Mouse (Mus musculus) adrenal gland, adult 18-20 months (tissue): ENCODE results near the gene Klhl29. TPM values are rescaled to one million over a fixed set of nuclear protein-coding genes. Genes with fewer than 3 reads are reported as not detected.

Source experiments
- DNase-seq, 2 experiments: peaks; one replicate each; pipeline ENCODE4 v3.0.0; 2021 to 2022; ENCODE audit warnings: low spot score in 2 of 2
- long read RNA-seq, 2 experiments: library from polyadenylated mRNA; stranded (forward); transcript quantifications; one replicate each; pipeline ENCODE4 v2.0.0; 2021
- total RNA-seq, 2 experiments: library from RNA; stranded (reverse); gene quantifications; 1 replicate in 1 of 2; 2 replicates in 1 of 2; pipeline ENCODE4 v1.2.3; 2021

The Klhl29 gene
- total RNA-seq, result 10 to 100 TPM in 1 of 2 experiments, 1 to 10 TPM in 1; 9.2 to 20.5 TPM
- long read RNA-seq, experiment 1, partial matches to known transcripts, result 0 of 1 reads
- long read RNA-seq, experiment 1, other reads (novel, unspliced or antisense), result 1 of 1 reads
- long read RNA-seq, experiment 2, partial matches to known transcripts, result 1 of 14 reads
- long read RNA-seq, experiment 2, other reads (novel, unspliced or antisense), result 13 of 14 reads

DNA sequence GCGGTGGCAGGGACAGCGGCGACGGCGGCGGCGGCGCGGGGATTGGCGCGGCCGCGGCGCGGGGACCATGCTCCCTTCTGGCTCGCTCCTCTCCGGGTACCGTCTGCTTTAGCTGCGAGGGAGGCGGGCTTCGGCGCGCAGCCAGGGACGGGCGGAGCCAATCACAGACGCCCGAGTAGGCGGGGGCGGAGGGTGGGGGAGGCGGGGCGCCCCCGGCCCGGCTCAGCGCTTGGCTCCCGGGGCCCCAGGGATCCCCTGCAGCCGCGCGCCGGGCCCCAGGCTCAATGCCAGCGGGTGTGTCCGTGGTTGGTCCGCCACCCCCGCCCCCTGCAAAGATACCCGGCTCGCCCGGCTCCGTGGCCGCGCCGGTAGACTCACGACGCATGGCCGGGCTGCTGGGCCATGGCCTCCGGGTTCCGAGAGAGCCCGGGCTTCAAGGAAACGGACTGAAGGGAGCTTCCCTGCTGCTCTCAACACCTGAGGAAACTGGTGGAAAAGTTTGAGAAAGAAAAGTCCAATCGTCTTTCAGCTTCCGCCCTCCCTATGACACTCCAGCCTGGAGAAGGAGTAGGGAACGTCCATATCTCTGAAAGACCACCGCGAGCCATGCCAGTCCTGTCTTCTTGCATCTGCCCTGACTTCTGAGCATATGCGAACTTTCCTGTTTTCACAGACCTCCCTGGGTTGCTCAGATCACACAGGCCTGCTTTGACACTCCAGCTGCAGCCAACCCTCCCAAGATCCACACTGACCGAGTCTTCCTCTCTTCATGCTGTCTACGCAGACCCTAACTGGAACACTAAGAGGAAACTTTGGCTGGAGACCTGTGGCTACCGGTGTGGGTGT is at the start of gene Klhl29:
Gene Klhl29, minus strand, starts transcription at position 67 of the 846 bp plus-strand sequence.
- peak; percentile 87 to 92 for DNase-seq

DNA sequence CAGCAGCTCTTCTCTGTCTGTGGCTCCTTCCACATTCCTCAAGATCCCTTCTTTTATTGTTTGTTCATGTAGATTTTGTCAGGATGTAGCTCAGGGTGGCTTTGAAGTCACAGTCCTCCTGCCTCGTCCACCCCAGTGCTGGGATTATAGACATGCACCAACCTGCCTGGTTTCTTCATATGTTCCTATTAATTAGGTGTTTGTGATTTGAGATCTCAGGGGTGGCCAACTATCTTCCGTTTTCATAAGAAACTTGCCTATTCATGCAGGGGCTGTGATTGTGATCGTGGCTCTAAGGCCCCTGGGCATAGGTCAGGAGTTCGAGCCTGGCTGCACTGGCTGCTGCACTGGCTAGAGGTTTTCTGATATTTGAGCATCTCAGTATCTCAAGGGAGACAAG is 49.8 kb upstream of the Klhl29 start:
- no peak for DNase-seq

DNA sequence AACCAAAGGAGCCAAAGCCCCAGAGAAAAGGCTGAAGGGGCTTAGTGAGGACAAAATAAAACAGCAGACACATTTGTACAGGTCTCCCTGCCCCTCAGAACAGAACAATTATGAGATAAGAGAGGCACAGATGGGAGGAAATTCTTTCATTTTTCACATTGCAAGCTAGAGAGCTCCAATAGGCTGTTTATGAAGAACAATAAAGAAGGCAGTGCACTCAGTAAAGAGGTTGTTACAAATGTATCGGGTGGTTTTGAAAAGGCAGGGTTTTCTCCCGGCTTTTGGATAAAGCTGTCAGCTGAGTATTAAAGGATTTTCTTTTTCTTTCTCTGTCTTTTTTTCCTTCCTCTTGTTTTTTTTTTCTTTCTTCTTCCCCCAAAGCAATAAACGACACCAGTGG is 40.3 kb upstream of the Klhl29 start:
- no peak for DNase-seq

DNA sequence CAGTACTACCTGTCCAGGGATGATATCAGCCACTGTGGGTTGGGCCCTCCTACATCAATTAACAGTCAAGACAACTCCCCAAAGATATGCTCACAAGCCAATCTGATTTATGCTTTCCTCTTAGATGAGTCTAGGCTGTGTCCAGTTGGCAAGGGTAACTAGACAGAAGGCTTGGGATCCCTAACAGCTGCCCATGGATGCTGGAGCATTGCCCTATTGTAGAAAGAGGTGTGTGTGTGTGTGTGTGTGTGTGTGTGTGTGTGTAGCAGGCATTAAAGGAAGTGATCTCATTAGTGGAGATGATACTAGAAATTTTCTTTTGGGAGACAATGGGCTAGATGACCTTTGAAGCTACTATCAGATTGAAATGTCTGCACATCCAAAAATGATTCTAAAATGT is 38.5 kb upstream of the Klhl29 start:
- DNase-seq, result no peak

DNA sequence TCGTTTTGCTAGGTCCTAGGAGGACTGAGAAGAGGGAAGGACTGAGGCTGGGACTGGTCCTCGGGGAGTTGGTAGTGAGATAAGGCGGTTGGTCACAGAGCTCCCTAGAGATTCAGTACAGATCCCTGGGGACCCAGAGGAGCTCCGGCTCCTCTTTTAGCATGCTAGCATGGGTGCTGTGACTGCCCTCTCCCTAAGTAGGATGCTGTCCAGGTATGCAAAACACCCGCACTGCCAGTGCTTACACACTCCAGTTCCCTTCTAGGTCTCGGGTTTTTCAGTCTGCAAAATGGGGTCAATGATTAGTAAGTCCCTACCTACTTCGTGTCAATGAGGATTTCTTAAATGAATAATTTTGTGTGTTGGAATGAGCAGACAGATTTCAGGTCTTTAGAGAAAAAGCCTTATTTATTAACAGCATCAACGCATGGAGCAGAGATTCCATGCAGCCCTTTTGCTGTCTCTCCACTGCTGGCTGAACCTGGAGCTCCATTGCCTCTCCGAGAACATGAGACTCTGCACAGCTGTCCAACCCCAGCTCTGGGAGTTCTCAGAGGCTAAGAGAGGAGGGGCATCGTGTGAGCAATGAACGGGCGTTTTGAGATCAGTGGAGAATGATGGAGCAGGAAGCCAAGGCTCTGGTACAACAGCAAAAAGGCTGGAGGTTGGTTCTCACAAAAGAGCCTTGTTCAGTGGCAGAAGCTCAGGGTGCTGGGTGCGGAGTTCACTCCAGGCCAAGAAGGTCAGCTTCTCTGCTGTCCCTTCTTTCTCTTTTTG is 36.5 kb upstream of the Klhl29 start:
- DNase-seq, result no peak

DNA sequence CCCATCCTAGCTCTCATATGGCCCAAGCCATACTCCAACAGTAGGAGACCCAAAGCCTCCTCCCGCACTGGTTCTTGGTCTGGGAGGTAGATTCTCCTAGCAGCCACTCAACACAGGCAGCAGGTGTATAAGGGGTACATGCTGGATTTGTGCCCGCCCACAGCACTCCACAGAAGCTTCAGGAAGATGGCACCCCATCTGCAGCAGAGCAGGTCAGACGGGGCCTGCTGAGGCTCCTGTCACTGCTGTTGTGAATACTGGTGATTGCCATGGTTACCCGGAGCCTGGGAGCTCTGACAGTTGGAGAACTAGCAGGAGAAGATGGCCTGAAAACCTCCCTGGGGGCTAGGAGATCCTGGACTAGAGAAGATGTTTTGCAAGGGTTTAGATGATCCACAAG is 35.9 kb upstream of the Klhl29 start:
- no peak for DNase-seq

DNA sequence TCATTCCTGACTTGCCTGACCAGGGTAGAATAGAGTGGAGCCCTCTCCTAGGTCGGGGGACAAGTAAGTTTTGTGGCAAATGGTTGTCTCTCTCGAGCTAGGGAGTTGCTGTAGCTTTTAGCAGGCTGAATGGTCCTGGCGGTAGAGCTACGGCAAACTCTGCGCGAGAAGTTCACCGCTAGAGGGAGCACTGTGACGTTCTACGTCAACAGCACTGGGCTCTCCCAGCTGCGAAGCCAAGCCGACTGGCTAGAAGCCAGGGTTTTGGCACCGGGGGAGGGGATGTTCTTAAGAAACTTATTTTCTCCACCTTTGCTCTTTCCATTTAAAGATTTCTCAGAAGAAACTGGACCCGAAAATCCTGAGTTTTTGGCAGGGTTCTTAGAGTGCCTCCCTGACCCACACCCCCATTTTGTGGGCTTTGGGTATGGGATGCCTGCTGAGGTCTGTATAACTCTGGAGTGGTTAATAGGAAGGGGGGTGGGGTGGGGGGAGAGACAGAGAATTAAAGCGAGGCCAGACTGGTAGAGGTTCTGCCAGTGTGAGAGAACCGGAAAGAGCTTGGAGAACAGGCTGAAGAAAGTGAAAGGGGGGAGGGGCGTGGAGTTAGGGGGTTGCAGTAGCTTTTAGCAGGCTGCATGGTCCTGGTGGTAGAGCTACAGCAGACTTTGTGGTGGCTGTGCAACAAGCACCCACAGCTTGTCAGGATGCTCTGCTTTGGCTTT is 35.1 kb upstream of the Klhl29 start:
- DNase-seq, result peak; percentile 82 to 83

DNA sequence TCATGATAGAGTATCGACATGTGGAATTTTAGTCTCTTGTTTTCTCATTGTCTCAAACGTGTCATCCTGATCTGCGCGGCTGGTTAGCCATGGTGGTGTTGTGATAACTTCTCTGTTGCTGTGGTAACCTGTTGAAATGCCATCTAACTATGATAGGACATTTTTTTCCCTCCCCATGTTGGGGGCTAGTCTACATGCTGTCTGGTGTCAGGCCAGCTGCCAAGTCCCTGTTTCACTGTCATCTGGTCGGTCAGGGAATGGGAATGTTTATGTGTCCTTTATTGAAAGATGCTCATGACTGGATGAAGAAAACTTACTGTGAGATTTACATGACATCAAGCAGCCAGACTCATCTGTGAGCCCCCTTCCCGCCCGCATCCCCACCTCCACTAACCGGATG is 31.7 kb upstream of the Klhl29 start:
- DNase-seq, result no peak

DNA sequence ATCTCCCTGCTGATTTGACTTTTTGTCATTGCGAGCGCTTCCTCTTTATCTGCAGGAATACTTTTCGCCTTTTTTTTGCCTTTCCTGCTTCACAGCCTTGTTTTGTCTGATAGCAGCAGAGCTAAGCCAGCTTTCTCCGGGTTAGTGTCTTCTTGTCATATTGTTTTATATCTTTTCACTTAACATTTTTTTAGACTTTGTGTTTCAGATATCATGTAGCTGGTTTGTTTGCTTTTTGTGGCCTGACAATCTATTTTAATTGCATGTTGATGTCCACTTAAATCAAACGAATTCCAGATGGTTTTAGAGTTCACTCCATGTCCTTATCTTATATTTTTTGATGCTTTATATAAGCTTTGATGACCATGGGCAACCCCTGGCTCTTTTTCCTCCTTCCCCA is 21.9 kb upstream of the Klhl29 start:
- DNase-seq, result no peak

DNA sequence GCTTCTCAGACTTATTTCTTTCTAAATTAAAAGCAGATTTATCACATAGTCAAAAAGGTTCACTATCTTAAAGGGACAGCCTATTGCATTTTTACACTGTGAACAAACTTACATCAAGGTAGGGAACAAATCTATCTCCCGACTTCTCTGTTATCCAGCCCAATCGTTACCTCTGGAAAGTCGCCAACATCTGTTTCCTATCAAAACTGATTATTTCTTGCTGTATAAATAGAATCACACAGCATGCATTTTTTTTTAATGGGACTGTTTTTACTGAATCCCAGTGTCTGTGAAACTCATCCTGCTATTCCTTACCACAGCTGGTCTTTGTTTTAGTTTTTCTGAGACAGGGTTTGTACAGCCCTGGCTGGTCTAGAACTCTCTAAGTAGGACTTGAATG is 19.7 kb upstream of the Klhl29 start:
- no peak for DNase-seq

DNA sequence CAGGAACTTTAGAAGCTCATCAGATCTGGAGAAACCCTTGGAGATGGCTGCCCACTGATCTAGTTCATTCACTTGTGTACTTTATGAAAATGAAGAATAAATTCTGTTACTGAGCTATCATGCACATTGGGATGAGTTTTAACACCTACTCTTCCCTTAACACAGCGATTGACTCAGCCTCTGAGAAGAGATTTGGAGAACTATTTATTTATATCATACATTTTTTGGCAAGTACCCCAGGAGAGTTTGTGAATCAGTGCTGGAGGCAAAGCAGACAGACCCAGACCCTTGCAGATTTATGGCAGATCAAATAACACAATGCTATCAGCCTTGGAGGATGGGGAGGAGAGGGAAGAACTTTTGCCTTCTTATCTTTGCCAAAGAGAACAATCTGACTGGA is 11.6 kb upstream of the Klhl29 start:
- DNase-seq, result no peak

DNA sequence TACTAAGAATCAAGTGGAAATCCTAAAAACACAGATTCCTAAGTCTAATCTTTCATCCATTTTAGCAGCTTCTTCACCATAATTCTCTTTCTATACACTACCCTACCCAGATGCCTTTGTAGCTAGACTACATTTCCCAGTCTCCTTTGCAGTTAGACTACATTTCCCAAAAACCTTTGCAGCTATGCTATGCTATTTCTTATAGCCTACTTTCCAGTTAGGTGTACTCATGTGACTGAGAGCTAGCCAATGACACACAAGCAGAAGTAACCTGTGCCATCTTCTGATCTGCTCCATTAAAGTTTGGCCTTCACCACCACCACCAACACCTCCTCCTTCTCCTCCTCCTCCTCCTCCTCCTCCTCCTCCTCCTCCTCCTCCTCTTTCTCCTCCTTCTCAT is 11.2 kb upstream of the Klhl29 start:
- DNase-seq, result no peak

DNA sequence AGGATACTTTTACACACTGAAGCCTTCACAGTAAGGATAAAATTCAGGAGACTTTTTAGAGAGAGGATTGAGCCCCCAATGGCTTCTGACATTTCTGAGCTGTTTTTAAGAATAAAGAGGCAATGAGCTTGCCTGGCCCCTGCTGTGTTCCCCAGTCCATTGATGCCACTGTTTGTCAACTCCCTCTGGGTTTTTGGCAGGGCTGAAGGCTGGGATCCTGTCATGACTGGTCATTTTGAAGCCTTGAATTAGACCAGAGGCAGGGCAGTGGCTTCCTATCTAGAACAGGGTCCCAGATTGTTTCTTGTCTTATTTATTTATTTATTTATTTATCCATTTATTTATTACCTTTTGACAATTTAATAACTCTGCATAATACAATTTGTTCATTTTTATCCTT is 6.2 kb upstream of the Klhl29 start:
- DNase-seq, result no peak

DNA sequence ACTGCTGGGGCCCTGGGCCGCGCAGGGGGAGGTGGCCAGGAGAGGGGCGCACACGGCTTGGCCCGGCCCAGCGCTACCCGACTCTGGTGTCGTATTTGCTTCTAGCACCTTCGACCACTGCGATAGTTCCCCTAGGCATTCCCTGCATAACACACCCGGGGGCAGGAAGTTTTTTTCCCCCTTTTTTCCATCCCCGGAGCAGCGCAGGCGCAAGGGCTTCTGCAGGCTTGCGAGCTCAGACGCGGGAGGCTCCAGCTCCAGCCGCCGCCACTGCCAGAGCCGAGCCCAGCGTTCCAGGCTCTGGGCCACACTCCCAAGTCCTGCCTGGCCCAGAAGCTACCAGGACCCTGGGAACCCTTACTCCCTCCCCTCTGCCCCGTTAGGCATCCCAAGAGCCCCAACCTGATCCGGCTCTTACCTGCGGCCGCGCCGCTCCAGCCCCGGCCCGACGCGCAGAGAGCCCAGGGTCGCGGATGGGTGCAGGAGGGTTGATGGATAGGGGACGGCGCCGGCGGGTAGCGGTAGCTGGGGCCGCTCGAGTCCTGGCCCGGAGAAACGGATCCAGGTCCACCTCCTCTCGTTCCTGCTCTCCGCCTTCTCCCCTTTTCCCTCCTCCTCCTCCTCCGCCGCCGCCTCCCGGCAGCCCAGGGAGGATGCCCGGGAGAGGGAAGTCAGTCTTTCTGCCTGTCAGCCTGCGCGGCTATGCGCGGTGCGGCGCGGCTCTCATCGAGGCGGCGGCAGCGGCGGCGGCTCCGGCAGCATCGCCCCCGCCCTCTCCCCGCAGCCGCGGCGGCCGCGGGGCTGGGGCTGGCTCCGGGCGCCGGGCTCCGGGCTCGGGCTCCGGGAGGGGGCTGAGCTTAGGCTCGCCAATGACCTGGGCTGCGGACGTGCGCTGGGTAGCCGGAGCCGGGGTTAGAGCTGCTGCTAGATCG is 532 bp downstream of the Klhl29 start:
- DNase-seq, result peak in 1 of 2 experiments; percentile 46

DNA sequence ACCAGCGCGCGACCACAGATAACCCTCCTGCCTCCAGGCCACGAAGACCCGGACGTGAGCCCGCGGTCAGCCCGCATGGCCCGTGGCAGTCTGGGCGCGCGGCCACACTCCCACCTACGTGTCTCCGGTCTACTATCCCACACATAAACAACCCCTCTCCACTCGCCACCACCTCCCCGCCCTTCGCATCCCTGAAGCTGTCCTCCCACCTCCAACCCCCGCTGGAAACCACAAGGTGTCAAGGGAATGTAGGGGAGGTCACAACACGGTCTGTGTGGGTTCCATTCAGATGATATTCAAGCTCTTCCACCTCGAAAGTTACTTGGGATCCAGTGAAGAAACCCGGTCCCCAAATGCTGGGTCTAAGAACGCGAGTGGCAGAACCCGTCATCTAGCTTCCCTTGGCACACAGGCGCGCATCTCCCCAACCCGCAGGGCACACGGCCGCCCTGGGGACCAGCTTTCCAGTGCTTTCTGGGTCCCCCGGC is 1.2 kb downstream of the Klhl29 start:
- DNase-seq, result peak; percentile 37 to 44

DNA sequence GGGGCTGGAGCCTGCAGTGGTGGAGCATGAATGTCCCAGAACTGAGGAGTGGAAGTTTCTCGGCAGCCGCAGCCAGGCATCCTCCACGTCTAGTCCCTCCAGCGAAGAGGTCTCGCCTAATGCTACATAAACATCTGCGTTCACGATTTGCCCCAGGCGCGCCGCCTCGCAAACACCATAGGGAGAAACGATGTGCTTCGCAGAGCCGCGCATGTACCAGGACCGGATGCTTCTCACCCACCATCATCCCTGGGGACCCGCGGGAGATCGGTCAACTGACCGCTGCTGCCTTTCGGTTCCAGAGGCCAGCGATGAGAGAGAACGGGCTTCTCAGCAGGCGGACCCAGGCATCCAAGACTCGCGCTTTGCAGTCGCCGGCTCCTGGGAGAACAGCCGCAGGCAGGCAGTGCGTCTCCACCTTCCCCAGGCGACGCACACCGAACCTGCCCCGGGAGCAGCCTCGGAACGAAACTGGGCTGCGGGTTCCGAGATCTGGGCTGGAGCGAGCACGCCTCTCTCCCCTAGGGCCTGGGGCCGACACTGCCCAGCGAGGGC is 1.8 kb downstream of the Klhl29 start:
- DNase-seq, result peak; percentile 30 to 41

DNA sequence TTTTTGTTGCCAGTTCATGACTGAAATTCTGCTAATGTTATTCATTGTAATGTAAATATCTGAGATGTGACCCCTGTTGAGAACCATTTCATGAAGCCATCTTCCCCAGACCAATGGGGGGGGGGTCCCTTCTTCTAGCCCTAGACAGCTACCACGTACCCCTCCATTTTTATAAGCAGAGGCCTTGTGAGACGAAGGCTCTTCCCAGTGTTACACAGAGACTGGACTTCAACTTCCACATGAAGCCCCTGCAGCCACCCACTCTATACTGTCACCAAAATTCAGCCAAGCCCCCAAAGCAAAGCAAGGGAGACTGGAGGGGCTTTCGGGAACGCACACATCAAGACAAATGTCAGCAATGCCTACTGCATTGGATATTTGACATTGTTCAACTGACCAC is 6.1 kb downstream of the Klhl29 start:
- DNase-seq, result no peak

DNA sequence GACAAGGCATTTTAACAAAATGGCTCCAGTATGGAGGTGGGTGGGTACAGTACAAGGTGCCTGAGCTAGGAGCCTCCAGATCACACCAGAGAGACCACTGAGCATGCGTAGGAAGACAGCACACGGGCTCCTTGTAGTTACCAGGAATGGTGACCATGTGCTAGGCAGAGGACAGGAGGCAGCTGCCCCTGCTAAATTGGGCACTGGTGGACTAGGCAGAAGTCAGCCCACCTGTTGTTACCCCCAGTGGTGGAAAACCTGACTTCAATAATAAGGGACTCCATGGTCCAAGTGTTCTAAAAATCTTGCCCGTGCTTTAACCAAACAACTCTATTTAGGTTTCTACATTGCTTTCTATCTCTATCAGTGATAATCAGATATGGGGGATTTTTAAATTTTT is 10.6 kb downstream of the Klhl29 start:
- no peak for DNase-seq

DNA sequence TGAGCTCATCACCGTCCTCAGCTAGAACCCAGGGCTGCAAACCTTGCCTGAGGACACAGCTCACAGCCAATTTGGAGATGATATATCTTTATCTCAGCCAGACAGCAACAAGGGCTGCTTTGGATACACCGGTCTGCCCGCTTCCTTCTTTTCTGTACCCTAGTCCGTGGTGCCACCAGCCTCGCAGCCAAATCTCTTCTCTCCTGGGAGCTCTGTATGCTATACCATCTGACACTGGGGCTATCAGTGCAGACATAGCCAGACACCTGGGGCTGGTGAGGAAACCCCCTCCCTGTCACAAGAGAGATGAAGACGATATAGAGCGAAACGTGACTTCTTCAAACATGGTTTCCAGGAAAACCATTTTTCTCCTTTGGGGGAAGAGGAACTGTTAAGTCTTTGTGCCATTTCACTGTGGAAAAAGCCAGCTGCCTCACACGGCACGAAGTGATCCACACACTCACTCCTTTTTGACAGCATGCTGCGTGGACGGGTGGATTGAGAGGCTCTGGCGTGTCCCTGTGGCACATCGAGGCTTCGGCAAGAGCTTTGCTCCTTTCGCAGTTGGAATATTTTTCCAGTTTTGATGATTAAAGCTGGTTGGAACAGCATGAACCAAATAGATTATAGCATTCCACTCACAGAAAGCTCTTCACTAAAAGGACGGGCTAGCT is 11.4 kb downstream of the Klhl29 start:
- no peak for DNase-seq
